ENCODE assay signal across 24 mouse cellular contexts in genomic region chr11:52097016-52097415, GRCm38 (mm10). TPM values are rescaled to one million over a fixed set of nuclear protein-coding genes. Genes with fewer than 3 reads are reported as not detected.
DNase-seq lines count a peak whose midpoint lies in the region; ATAC-seq and TF ChIP-seq lines count a peak whose summit lies in the region.
"Had no signal": no experiment of that assay in that cellular context is flagged by ENCODE, and none has a peak within 500 bp of the region (broad histone marks: within the 10 kb centered on the region; RNA-seq: fewer than 3 reads in every experiment).

No protein-coding gene starts in this region.

- TF ChIP-seq CTCF in intestine, postnatal 0 days (IDR thresholded peaks at IDR 0.05; ENCODE audit: low read depth): no peak
- TF ChIP-seq CTCF in MEL (IDR thresholded peaks at IDR 0.05 in 2 of 3, conservative IDR thresholded peaks at IDR 0.05 in 1 of 3; ENCODE audit: control insufficient read depth in 1 of 3, insufficient read depth in 1 of 3, low read depth in 2 of 3, low read length in 3 of 3, poor library complexity in 1 of 3, severe bottlenecking in 1 of 3): no peak

- peak; percentile 56 for DNase-seq in A20 (ENCODE audit: low read depth, low spot score)
- peak; percentile 65 for DNase-seq in MEL (ENCODE audit: low read depth, low spot score)
- peak; percentile 62 to 79 for DNase-seq in natural killer cell, adult 2 months (ENCODE audit: low spot score in 2 of 2)
- no peak for DNase-seq in spleen, postnatal 10 days (ENCODE audit: low spot score in 2 of 2)
- no peak for DNase-seq in layer of hippocampus, adult 9-11 months
- DNase-seq: kidney, adult 18-20 months; kidney, postnatal 14 days; right cerebral cortex, adult 18-20 months; thymus, adult 18-20 months had no signal

- no peaks in the 10 kb centered on the region for H3K9me3 ChIP-seq in intestine, postnatal 0 days (ENCODE audit: control insufficient read depth)
- H3K9me3 ChIP-seq in intestine, embryonic 15.5 days: no peaks in the 10 kb centered on the region
- H3K9me3 ChIP-seq in MEL (replicated peaks; ENCODE audit: insufficient read depth, low read length): no peaks in the 10 kb centered on the region
- H3K9me3 ChIP-seq: embryonic facial prominence, embryonic 15.5 days; hindbrain, embryonic 13.5 days; limb, embryonic 15.5 days; midbrain, embryonic 13.5 days had no signal

- 74% methylated on average over 3 of the region's 3 CpGs for WGBS in intestine, postnatal 0 days
- WGBS in intestine, embryonic 15.5 days: 72% methylated on average over 3 of the region's 3 CpGs

- H3K4me3 ChIP-seq in intestine, postnatal 0 days (ENCODE audit: low read depth, low read length): no peak overlapping the region
- no peak overlapping the region for H3K4me3 ChIP-seq in intestine, embryonic 15.5 days (replicated peaks)
- no peak overlapping the region for H3K4me3 ChIP-seq in MEL (ENCODE audit: control insufficient read depth in 1 of 2, insufficient read depth in 1 of 2, low read depth in 2 of 2, low read length in 2 of 2)
- H3K4me3 ChIP-seq: embryonic facial prominence, embryonic 15.5 days; limb, embryonic 15.5 days; midbrain, embryonic 13.5 days had no signal

- no peak for TF ChIP-seq EP300 in MEL (IDR thresholded peaks at IDR 0.05; ENCODE audit: low read depth in 1 of 2, low read length in 2 of 2)

- peaks cover 4% of the 10 kb centered on the region; the same call in 1 of the 2 replicates for H3K4me1 ChIP-seq in intestine, postnatal 0 days (replicated peaks; ENCODE audit: control insufficient read depth, insufficient read depth, low read length)
- H3K4me1 ChIP-seq in intestine, embryonic 15.5 days (replicated peaks): peaks cover 18% of the 10 kb centered on the region
- H3K4me1 ChIP-seq in MEL (ENCODE audit: control insufficient read depth in 1 of 2, insufficient read depth in 2 of 2, low read length in 2 of 2): peaks cover 19 to 30% of the 10 kb centered on the region in 2 experiments

- peaks cover 38% of the 10 kb centered on the region for H3K79me2 ChIP-seq in MEL (ENCODE audit: control insufficient read depth, insufficient read depth, low read length, poor library complexity)

- no peaks in the 10 kb centered on the region for H3K27me3 ChIP-seq in intestine, postnatal 0 days (replicated peaks; ENCODE audit: control insufficient read depth, insufficient read depth, low read length)
- no peaks in the 10 kb centered on the region for H3K27me3 ChIP-seq in intestine, embryonic 15.5 days (replicated peaks)
- H3K27me3 ChIP-seq in MEL (ENCODE audit: control insufficient read depth in 1 of 2, insufficient read depth in 2 of 2, low read length in 2 of 2): no peaks in the 10 kb centered on the region; a peak in 1 of 4 replicates
- H3K27me3 ChIP-seq: embryonic facial prominence, embryonic 15.5 days; hindbrain, embryonic 13.5 days; limb, embryonic 15.5 days; midbrain, embryonic 13.5 days had no signal

- H3K4me2 ChIP-seq in intestine, postnatal 0 days (replicated peaks; ENCODE audit: low read depth): no peak overlapping the region
- no peak overlapping the region for H3K4me2 ChIP-seq in intestine, embryonic 15.5 days (replicated peaks)
- H3K4me2 ChIP-seq: embryonic facial prominence, embryonic 15.5 days; limb, embryonic 15.5 days had no signal

- ATAC-seq in intestine, postnatal 0 days: no peak
- no peak for ATAC-seq in intestine, embryonic 15.5 days
- ATAC-seq: lung, postnatal 0 days; midbrain, embryonic 13.5 days had no signal

- TF ChIP-seq RAD21 in MEL (IDR thresholded peaks at IDR 0.05; ENCODE audit: low read depth, low read length): no peak

- no peaks in the 10 kb centered on the region for H3K36me3 ChIP-seq in intestine, postnatal 0 days (ENCODE audit: control insufficient read depth, insufficient read depth)
- H3K36me3 ChIP-seq in intestine, embryonic 15.5 days: no peaks in the 10 kb centered on the region
- H3K36me3 ChIP-seq in MEL (ENCODE audit: control insufficient read depth in 1 of 2, insufficient read depth in 2 of 2, low read length in 2 of 2): peaks cover 7 to 35% of the 10 kb centered on the region in 2 experiments
- H3K36me3 ChIP-seq: embryonic facial prominence, embryonic 15.5 days; hindbrain, embryonic 13.5 days; limb, embryonic 15.5 days; midbrain, embryonic 13.5 days had no signal

- no peak for TF ChIP-seq POLR2A in MEL (IDR thresholded peaks at IDR 0.05; ENCODE audit: control insufficient read depth in 1 of 2, insufficient read depth in 1 of 2, low read depth in 1 of 2, low read length in 2 of 2, poor library complexity in 1 of 2)

- H3K27ac ChIP-seq in intestine, postnatal 0 days (ENCODE audit: low read depth, low read length): peak overlapping the region; percentile 100; the same call in 1 of the 2 replicates
- H3K27ac ChIP-seq in intestine, embryonic 15.5 days: no peak overlapping the region
- no peak overlapping the region for H3K27ac ChIP-seq in MEL (ENCODE audit: control insufficient read depth, low read depth, low read length)
- H3K27ac ChIP-seq: embryonic facial prominence, embryonic 15.5 days had no signal

- no peak overlapping the region for H3K9ac ChIP-seq in intestine, postnatal 0 days (ENCODE audit: low read depth, low read length)
- no peak overlapping the region for H3K9ac ChIP-seq in intestine, embryonic 15.5 days
- H3K9ac ChIP-seq in MEL (ENCODE audit: control insufficient read depth, low read depth, low read length, poor library complexity, severe bottlenecking): no peak overlapping the region
- H3K9ac ChIP-seq: embryonic facial prominence, embryonic 15.5 days; limb, embryonic 15.5 days; midbrain, embryonic 13.5 days had no signal

TF ChIP-seq in MEL, 35 proteins besides CTCF, POLR2A, EP300 and RAD21:
- TF ChIP-seq GATA1 (IDR thresholded peaks at IDR 0.05; ENCODE audit: low read depth, low read length) (no peak), JUND (IDR thresholded peaks at IDR 0.05; ENCODE audit: low read depth, low read length) (no peak), SIN3A (IDR thresholded peaks at IDR 0.05; ENCODE audit: low read length) (no peak), ETS1 (IDR thresholded peaks at IDR 0.05; ENCODE audit: low read depth, low read length) (no peak), SMC3 (IDR thresholded peaks at IDR 0.05; ENCODE audit: low read depth, low read length) (no peak), RCOR1 (IDR thresholded peaks at IDR 0.05; ENCODE audit: low read depth, low read length) (no peak), MYB (IDR thresholded peaks at IDR 0.05; ENCODE audit: low read depth, low read length) (no peak), MAX (IDR thresholded peaks at IDR 0.05; ENCODE audit: low read length) (no peak)
TF ChIP-seq in MEL: peak in this region for 0.

RNA-seq across cellular contexts. Expression of gene Ppp2ca, which starts 1.5 kb away (rescaled TPM):
- polyA plus RNA-seq in intestine, postnatal 0 days (2015; fragmentation: Nextera tagmentation; extraction: Ambion mirVana): 44.9 and 47.9 TPM in 2 replicates
- 64.8 and 69.3 TPM in 2 replicates for polyA plus RNA-seq in intestine, embryonic 15.5 days (2015; fragmentation: Nextera tagmentation; extraction: Ambion mirVana)
- 78.2 and 89.5 TPM in 2 replicates for total RNA-seq in MEL (2012; rRNA removed)
- polyA plus RNA-seq in MEL (2012; ENCODE audit: insufficient read depth in 1 of 2, insufficient read length in 2 of 2, low read depth in 1 of 2, low replicate concordance in 2 of 2, missing spikeins in 1 of 2): 100 to 1,000 TPM; 102 to 113 TPM

RNA-seq across cellular contexts. Expression of gene Olfr1373, which starts 48.3 kb away (rescaled TPM):
- polyA plus RNA-seq in intestine, postnatal 0 days (2015; fragmentation: Nextera tagmentation; extraction: Ambion mirVana): not detected in 2 replicates
- not detected in 2 replicates for polyA plus RNA-seq in intestine, embryonic 15.5 days (2015; fragmentation: Nextera tagmentation; extraction: Ambion mirVana)
- not detected in 2 replicates for total RNA-seq in MEL (2012; rRNA removed)
- polyA plus RNA-seq in MEL (2012; ENCODE audit: insufficient read depth in 1 of 2, insufficient read length in 2 of 2, low read depth in 1 of 2, low replicate concordance in 2 of 2, missing spikeins in 1 of 2): not detected
- total RNA-seq: adrenal gland, postnatal 36 days; ES-E14; heart, adult 18-20 months; heart, postnatal 10 days; layer of hippocampus, postnatal 14 days; left cerebral cortex, postnatal 14 days had no signal
- polyA plus RNA-seq: embryonic facial prominence, embryonic 15.5 days; forebrain, embryonic 11.5 days; hindbrain, embryonic 13.5 days; limb, embryonic 15.5 days; lung, postnatal 0 days; midbrain, embryonic 13.5 days; myocyte had no signal

Comparison
In these comparisons a context has a peak if more than half of its experiments do, and no peak if none do; other contexts are left out.
1. DNase-seq: peak in A20 (single experiment), MEL (single experiment) and natural killer cell, adult 2 months (2 of 2); none in spleen, postnatal 10 days (0 of 2) and layer of hippocampus, adult 9-11 months (single experiment).